Mouse (Mus musculus) T-helper 2 cell (primary cell): ENCODE measurements around the gene Rtp3.

Experiments used
- in situ Hi-C: fragments of 300-600 bp; cut with MboI, MseI; formaldehyde crosslinking; loops from one replicate; pipeline ENCODE4 v1.15.1; 2025; ENCODE audit warnings: high pct_unique_total_duplicates

Gene Rtp3

GRCm38 (mm10) chr9:110982351-110982750 is 8.0 kb downstream of the Rtp3 start:
- in situ Hi-C loops = no loop called here

- in situ Hi-C loops = no loop called here
Measured at GRCm38 (mm10) chr9:110979411-110979810, 11.0 kb downstream of the Rtp3 start.

GRCm38 (mm10) chr9:110965910-110966231 is 24.5 kb downstream of the Rtp3 start:
- in situ Hi-C loops = no loop called here

- in situ Hi-C loops = no loop called here
Measured at GRCm38 (mm10) chr9:110965062-110965909, 25.1 kb downstream of the Rtp3 start.

- in situ Hi-C loops = no loop called here
Measured at GRCm38 (mm10) chr9:110963566-110964115, 26.7 kb downstream of the Rtp3 start.

- in situ Hi-C loops = no loop called here
Measured at GRCm38 (mm10) chr9:110961386-110961785, 29.0 kb downstream of the Rtp3 start.

- in situ Hi-C loops = no loop called here
Measured at GRCm38 (mm10) chr9:110960230-110961149, 29.9 kb downstream of the Rtp3 start.

GRCm38 (mm10) chr9:110959669-110960068 is 30.7 kb downstream of the Rtp3 start:
- in situ Hi-C loops = no loop called here

- in situ Hi-C loops = no loop called here
Measured at GRCm38 (mm10) chr9:110955962-110956361, 34.4 kb downstream of the Rtp3 start.

- in situ Hi-C loops = no loop called here
Measured at GRCm38 (mm10) chr9:110954681-110955445, 35.5 kb downstream of the Rtp3 start.

- in situ Hi-C loops = no loop called here
Measured at GRCm38 (mm10) chr9:110953550-110954461, 36.6 kb downstream of the Rtp3 start.

GRCm38 (mm10) chr9:110952931-110953549 is 37.3 kb downstream of the Rtp3 start:
- in situ Hi-C loops = no loop called here

- in situ Hi-C loops = no loop called here
Measured at GRCm38 (mm10) chr9:110952398-110952797, 38.0 kb downstream of the Rtp3 start.

GRCm38 (mm10) chr9:110951866-110952265 is 38.5 kb downstream of the Rtp3 start:
- in situ Hi-C loops = no loop called here

GRCm38 (mm10) chr9:110951397-110951796 is 39.0 kb downstream of the Rtp3 start, which contains the start of gene Lrrc2:
Lrrc2 (plus strand) TSS chr9:110951545.
- in situ Hi-C loops = no loop called here

- in situ Hi-C loops = no loop called here
Measured at GRCm38 (mm10) chr9:110950109-110950508, 40.3 kb downstream of the Rtp3 start.

GRCm38 (mm10) chr9:110948813-110949310 is 41.5 kb downstream of the Rtp3 start:
- in situ Hi-C loops = no loop called here

- in situ Hi-C loops = no loop called here
Measured at GRCm38 (mm10) chr9:110947900-110948299, 42.5 kb downstream of the Rtp3 start.

- in situ Hi-C loops = no loop called here
Measured at GRCm38 (mm10) chr9:110947261-110947661, 43.1 kb downstream of the Rtp3 start.

- in situ Hi-C loops = no loop called here
Measured at GRCm38 (mm10) chr9:110946548-110947044, 43.8 kb downstream of the Rtp3 start.
